Mouse (Mus musculus) ovary, postnatal 10 days (tissue): ENCODE data around the gene Nfkbib.

Source experiments
- DNase-seq: peaks from one replicate; pipeline ENCODE4 v3.0.0; 2022; ENCODE audit warnings: low spot score

Gene Nfkbib

GRCm38 (mm10) chr7:28766910-28767309, 402 bp downstream of the Nfkbib start:
- DNase-seq = no peak

- peak; percentile 74 for DNase-seq
These were observed 986 bp downstream of the Nfkbib start, which contains the start of gene Sirt2 for GRCm38 (mm10) chr7:28766173-28766879. Gene Sirt2, plus strand, starts transcription at chr7:28766735.

- no peak for DNase-seq
These were observed 2.1 kb downstream of the Nfkbib start for GRCm38 (mm10) chr7:28765211-28765610.

GRCm38 (mm10) chr7:28761907-28762306, 5.4 kb downstream of the Nfkbib start:
- DNase-seq = no peak

- no peak for DNase-seq
These were observed 8.7 kb downstream of the Nfkbib start for GRCm38 (mm10) chr7:28758623-28759022.

GRCm38 (mm10) chr7:28756079-28756478, 11.2 kb downstream of the Nfkbib start, which contains the start of gene Ccer2:
Gene Ccer2, plus strand, starts transcription at chr7:28756174.
- DNase-seq = no peak

GRCm38 (mm10) chr7:28749935-28750334, 17.4 kb downstream of the Nfkbib start:
- DNase-seq = no peak

- DNase-seq = peak; percentile 97
These were observed 25.4 kb downstream of the Nfkbib start, which contains the start of the genes Mrps12 and Sars2 for GRCm38 (mm10) chr7:28741709-28742438. Gene Mrps12, minus strand, starts transcription at chr7:28741820. Gene Sars2, plus strand, starts transcription at chr7:28741992.

- DNase-seq = no peak
These were observed 26.0 kb downstream of the Nfkbib start for GRCm38 (mm10) chr7:28741368-28741708.

- no peak for DNase-seq
These were observed 26.4 kb downstream of the Nfkbib start for GRCm38 (mm10) chr7:28740949-28741348.

- no peak for DNase-seq
These were observed 27.5 kb downstream of the Nfkbib start for GRCm38 (mm10) chr7:28739829-28740228.

GRCm38 (mm10) chr7:28735701-28736100, 31.6 kb downstream of the Nfkbib start:
- DNase-seq = no peak

GRCm38 (mm10) chr7:28733211-28733610, 34.1 kb downstream of the Nfkbib start:
- DNase-seq = no peak

GRCm38 (mm10) chr7:28732341-28733142, 34.8 kb downstream of the Nfkbib start:
- DNase-seq = peak; percentile 32

- DNase-seq = no peak
These were observed 39.5 kb downstream of the Nfkbib start for GRCm38 (mm10) chr7:28727649-28728340.

GRCm38 (mm10) chr7:28726600-28726999, 40.7 kb downstream of the Nfkbib start:
- peak; percentile 28 for DNase-seq

GRCm38 (mm10) chr7:28724613-28725012, 42.7 kb downstream of the Nfkbib start:
- DNase-seq = no peak

GRCm38 (mm10) chr7:28722079-28722478, 45.2 kb downstream of the Nfkbib start:
- DNase-seq = no peak

GRCm38 (mm10) chr7:28720753-28721537, 46.4 kb downstream of the Nfkbib start:
- no peak for DNase-seq

GRCm38 (mm10) chr7:28719650-28720049, 47.7 kb downstream of the Nfkbib start:
- DNase-seq = no peak

- DNase-seq = no peak
These were observed 48.2 kb downstream of the Nfkbib start for GRCm38 (mm10) chr7:28719159-28719558.
